In genomic region chr4:151186447-151186846, GRCm38 (mm10) we compare ENCODE assay signal across 9 mouse cellular contexts.
DNase-seq lines count a peak whose midpoint lies in the region; ATAC-seq lines count a peak whose summit lies in the region.
"Had no signal": no experiment of that assay in that cellular context is flagged by ENCODE, and none has a peak within 500 bp of the region (broad histone marks: within the 10 kb centered on the region; RNA-seq: fewer than 3 reads in every experiment).

No protein-coding gene starts in this region.

- no peak overlapping the region for H3K4me3 ChIP-seq in forebrain, embryonic 16.5 days (replicated peaks; ENCODE audit: low read length)
- no peak overlapping the region for H3K4me3 ChIP-seq in midbrain, embryonic 11.5 days (ENCODE audit: low read depth, low read length)
- H3K4me3 ChIP-seq: limb, embryonic 15.5 days had no signal

- H3K27me3 ChIP-seq in forebrain, embryonic 16.5 days (replicated peaks; ENCODE audit: control insufficient read depth, insufficient read depth, low read length): peaks cover 10% of the 10 kb centered on the region; the same call in 1 of the 2 replicates
- no peaks in the 10 kb centered on the region for H3K27me3 ChIP-seq in midbrain, embryonic 11.5 days (ENCODE audit: control insufficient read depth, insufficient read depth, low read length)

- no peaks in the 10 kb centered on the region for H3K36me3 ChIP-seq in forebrain, embryonic 16.5 days (ENCODE audit: control insufficient read depth, insufficient read depth)
- H3K36me3 ChIP-seq in midbrain, embryonic 11.5 days (ENCODE audit: control insufficient read depth, insufficient read depth, low read length): no peaks in the 10 kb centered on the region
- H3K36me3 ChIP-seq: limb, embryonic 15.5 days had no signal

- peaks cover 6% of the 10 kb centered on the region for H3K4me1 ChIP-seq in forebrain, embryonic 16.5 days (replicated peaks; ENCODE audit: control insufficient read depth, insufficient read depth, low read length)
- H3K4me1 ChIP-seq in midbrain, embryonic 11.5 days (ENCODE audit: control insufficient read depth, insufficient read depth, low read length): no peaks in the 10 kb centered on the region
- H3K4me1 ChIP-seq: limb, embryonic 15.5 days had no signal

- 9% methylated on average over 8 of the region's 8 CpGs for WGBS in forebrain, embryonic 16.5 days
- WGBS in midbrain, embryonic 11.5 days: 15% methylated on average over 8 of the region's 8 CpGs

- no peak overlapping the region for H3K27ac ChIP-seq in forebrain, embryonic 16.5 days (ENCODE audit: low read length)
- no peak overlapping the region for H3K27ac ChIP-seq in midbrain, embryonic 11.5 days (ENCODE audit: low read depth, low read length)
- H3K27ac ChIP-seq: limb, embryonic 15.5 days had no signal

- DNase-seq in 416B (ENCODE audit: low read depth): peak; percentile 3
- peak; percentile 53 to 85 for DNase-seq in adrenal gland, adult (ENCODE audit: inconsistent age in 2 of 2, low spot score in 1 of 2)
- peak; percentile 67 for DNase-seq in kidney, postnatal 14 days
- DNase-seq in midbrain, embryonic 11.5 days (ENCODE audit: low spot score, missing footprints): peak; percentile 92
- DNase-seq in thymus, postnatal 36 days: peak; percentile 10 to 18

- ATAC-seq in forebrain, embryonic 16.5 days: peak; percentile 31; the same call in 1 of the 2 replicates
- ATAC-seq in midbrain, embryonic 11.5 days (ENCODE audit: low FRiP score): no peak
- ATAC-seq in inflammation-experienced regulatory T-cells, adult 6 months: no peak
- ATAC-seq in activated CD4-positive, CD25-positive, alpha-beta regulatory T cell, adult 4 months: no peak

- no peaks in the 10 kb centered on the region for H3K9me3 ChIP-seq in forebrain, embryonic 16.5 days (ENCODE audit: control insufficient read depth, low read length)
- no peaks in the 10 kb centered on the region for H3K9me3 ChIP-seq in midbrain, embryonic 11.5 days (ENCODE audit: control insufficient read depth, low read length)
- H3K9me3 ChIP-seq: limb, embryonic 15.5 days had no signal

- no peak overlapping the region for H3K4me2 ChIP-seq in forebrain, embryonic 16.5 days (ENCODE audit: low read length)
- no peak overlapping the region for H3K4me2 ChIP-seq in midbrain, embryonic 11.5 days
- H3K4me2 ChIP-seq: limb, embryonic 15.5 days had no signal

- no peak overlapping the region for H3K9ac ChIP-seq in forebrain, embryonic 16.5 days (replicated peaks; ENCODE audit: low read depth, low read length)
- no peak overlapping the region for H3K9ac ChIP-seq in midbrain, embryonic 11.5 days (ENCODE audit: low read length)
- H3K9ac ChIP-seq: limb, embryonic 15.5 days had no signal

Comparison
In these comparisons a context has a peak if more than half of its experiments do, and no peak if none do; other contexts are left out.
1. DNase-seq: peak in every context shown above with its lines; median percentile 92 in midbrain, embryonic 11.5 days; 69 in adrenal gland, adult; 67 in kidney, postnatal 14 days; 14 in thymus, postnatal 36 days; 3 in 416B.